In genomic region chr17:47319761-47320160, GRCm38 (mm10) we compare ENCODE assay signal across 16 mouse cellular contexts.
"Had no signal": no experiment of that assay in that cellular context is flagged by ENCODE, and none has a peak within 500 bp of the region (broad histone marks: within the 10 kb centered on the region; RNA-seq: fewer than 3 reads in every experiment).

No protein-coding gene starts in this region.

- H3K9me3 ChIP-seq: limb, embryonic 12.5 days; limb, embryonic 15.5 days; liver, embryonic 15.5 days had no signal

- H3K4me2 ChIP-seq: limb, embryonic 12.5 days; limb, embryonic 15.5 days; liver, embryonic 15.5 days; midbrain, embryonic 11.5 days had no signal

- H3K9ac ChIP-seq: limb, embryonic 12.5 days; limb, embryonic 15.5 days; liver, embryonic 15.5 days had no signal

- DNase-seq: kidney, adult 2 months; kidney, postnatal 25 days; layer of hippocampus, adult 9-11 months; lung, adult 2 months; lung, postnatal 14 days; lung, postnatal 4 days; thymus, postnatal 25 days had no signal

- ATAC-seq: intestine, postnatal 0 days; midbrain, embryonic 16.5 days had no signal

- H3K4me3 ChIP-seq: layer of hippocampus, adult 2 months; left cerebral cortex, adult 2 months; limb, embryonic 12.5 days; limb, embryonic 15.5 days; liver, embryonic 15.5 days had no signal

- H3K4me1 ChIP-seq: limb, embryonic 12.5 days; limb, embryonic 15.5 days had no signal

- H3K27me3 ChIP-seq: limb, embryonic 12.5 days; limb, embryonic 15.5 days; liver, embryonic 15.5 days had no signal

- H3K36me3 ChIP-seq: liver, embryonic 15.5 days had no signal

- H3K27ac ChIP-seq: kidney, postnatal 0 days; layer of hippocampus, adult 2 months; left cerebral cortex, adult 2 months; limb, embryonic 12.5 days; limb, embryonic 15.5 days; liver, embryonic 15.5 days had no signal
